Mouse (Mus musculus): Measurements from ENCODE around the gene Arhgap27. TPM values are rescaled to one million over a fixed set of nuclear protein-coding genes. Genes with fewer than 3 reads are reported as not detected.

Gene Arhgap27
- total and polyA plus RNA-seq, 3 experiments, result 14.1 to 22.9 (median 18.5) TPM

GRCm38 (mm10) chr11:103399986-103400385, 36.5 kb upstream of the Arhgap27 start:
- Histone ChIP-seq H3K9ac (ENCODE audit: low read depth, low read length) (no peak overlapping the region), H3K27ac (no peak overlapping the region), H3K27me3 (ENCODE audit: control insufficient read depth, insufficient read depth, low read length) (no peaks in the 10 kb centered on the region), H3K4me1 (ENCODE audit: control insufficient read depth, insufficient read depth, low read length) (no peaks in the 10 kb centered on the region; the same call in 1 of the 2 replicates), H3K36me3 (ENCODE audit: control insufficient read depth, insufficient read depth, low read length) (no peaks in the 10 kb centered on the region), H3K4me3 (no peak overlapping the region), H3K79me2 (replicated peaks; ENCODE audit: control insufficient read depth, insufficient read depth, low read length) (no peaks in the 10 kb centered on the region)
- intact Hi-C loops (cut with DNase I), result loop anchor here (1.0 to 5.0 kb wide), 3 partner anchors 41 to 157 kb away; no protein-coding TSS in a partner anchor
- peak in 1 of 2 experiments; percentile 20 for DNase-seq
- 74% methylated on average over 4 of the region's 4 CpGs for WGBS
- TF ChIP-seq EP300 (IDR thresholded peaks at IDR 0.05; ENCODE audit: insufficient read depth, low read depth, low read length), result no peak
- TF ChIP-seq CTCF (IDR thresholded peaks at IDR 0.05), result no peak
- no peak for TF ChIP-seq POLR2A (IDR thresholded peaks at IDR 0.05; ENCODE audit: insufficient read depth, low read depth, low read length)

- H3K36me3 ChIP-seq (ENCODE audit: control insufficient read depth, insufficient read depth, low read length), result no peaks in the 10 kb centered on the region
- DNase-seq, result peak in 1 of 2 experiments; percentile 34
- no peaks in the 10 kb centered on the region for H3K79me2 ChIP-seq (replicated peaks; ENCODE audit: control insufficient read depth, insufficient read depth, low read length)
- H3K4me3 ChIP-seq, result no peak overlapping the region
- no peaks in the 10 kb centered on the region for H3K27me3 ChIP-seq (ENCODE audit: control insufficient read depth, insufficient read depth, low read length)
- H3K27ac ChIP-seq, result no peak overlapping the region
- H3K4me1 ChIP-seq (ENCODE audit: control insufficient read depth, insufficient read depth, low read length), result no peaks in the 10 kb centered on the region; the same call in 1 of the 2 replicates
- TF ChIP-seq EP300 (IDR thresholded peaks at IDR 0.05; ENCODE audit: insufficient read depth, low read depth, low read length), result 0 out of 2 replicates have a peak, but pooled peaks have one; percentile 20
- no peak for TF ChIP-seq POLR2A (IDR thresholded peaks at IDR 0.05; ENCODE audit: insufficient read depth, low read depth, low read length)
- TF ChIP-seq CTCF (IDR thresholded peaks at IDR 0.05), result peak; percentile 77
- 73% methylated on average over 3 of the region's 3 CpGs for WGBS
- no peak overlapping the region for H3K9ac ChIP-seq (ENCODE audit: low read depth, low read length)
- intact Hi-C loops (cut with DNase I), result loop anchor here (1.0 kb wide), 1 partner anchor 40 kb away; no protein-coding TSS in a partner anchor
Measured at GRCm38 (mm10) chr11:103399050-103399449, 35.6 kb upstream of the Arhgap27 start.

- Histone ChIP-seq H3K4me3 (no peak overlapping the region), H3K27me3 (ENCODE audit: control insufficient read depth, insufficient read depth, low read length) (no peaks in the 10 kb centered on the region), H3K9ac (ENCODE audit: low read depth, low read length) (no peak overlapping the region), H3K27ac (no peak overlapping the region), H3K36me3 (ENCODE audit: control insufficient read depth, insufficient read depth, low read length) (no peaks in the 10 kb centered on the region), H3K4me1 (ENCODE audit: control insufficient read depth, insufficient read depth, low read length) (no peaks in the 10 kb centered on the region), H3K79me2 (replicated peaks; ENCODE audit: control insufficient read depth, insufficient read depth, low read length) (no peaks in the 10 kb centered on the region)
- intact Hi-C loops (cut with DNase I), result no loop called here
- DNase-seq, result no peak
- 97% methylated on average over 4 of the region's 4 CpGs for WGBS
- TF ChIP-seq POLR2A (IDR thresholded peaks at IDR 0.05; ENCODE audit: insufficient read depth, low read depth, low read length) (no peak), CTCF (IDR thresholded peaks at IDR 0.05) (no peak), EP300 (IDR thresholded peaks at IDR 0.05; ENCODE audit: insufficient read depth, low read depth, low read length) (no peak)
Measured at GRCm38 (mm10) chr11:103396682-103397081, 33.2 kb upstream of the Arhgap27 start.

GRCm38 (mm10) chr11:103396236-103396635, 32.7 kb upstream of the Arhgap27 start:
- TF ChIP-seq EP300 (IDR thresholded peaks at IDR 0.05; ENCODE audit: insufficient read depth, low read depth, low read length), result no peak
- no peak for TF ChIP-seq CTCF (IDR thresholded peaks at IDR 0.05)
- no peak for TF ChIP-seq POLR2A (IDR thresholded peaks at IDR 0.05; ENCODE audit: insufficient read depth, low read depth, low read length)
- H3K79me2 ChIP-seq (replicated peaks; ENCODE audit: control insufficient read depth, insufficient read depth, low read length), result no peaks in the 10 kb centered on the region
- DNase-seq, result no peak
- H3K4me3 ChIP-seq, result no peak overlapping the region
- no peak overlapping the region for H3K27ac ChIP-seq
- H3K27me3 ChIP-seq (ENCODE audit: control insufficient read depth, insufficient read depth, low read length), result no peaks in the 10 kb centered on the region
- WGBS, result 96% methylated on average over 4 of the region's 4 CpGs
- H3K36me3 ChIP-seq (ENCODE audit: control insufficient read depth, insufficient read depth, low read length), result no peaks in the 10 kb centered on the region
- no peaks in the 10 kb centered on the region for H3K4me1 ChIP-seq (ENCODE audit: control insufficient read depth, insufficient read depth, low read length)
- H3K9ac ChIP-seq (ENCODE audit: low read depth, low read length), result no peak overlapping the region
- intact Hi-C loops (cut with DNase I), result no loop called here

GRCm38 (mm10) chr11:103394604-103395003, 31.1 kb upstream of the Arhgap27 start:
- H3K79me2 ChIP-seq (replicated peaks; ENCODE audit: control insufficient read depth, insufficient read depth, low read length), result no peaks in the 10 kb centered on the region
- DNase-seq, result no peak
- H3K4me3 ChIP-seq, result no peak overlapping the region
- H3K27me3 ChIP-seq (ENCODE audit: control insufficient read depth, insufficient read depth, low read length), result no peaks in the 10 kb centered on the region
- no peak overlapping the region for H3K9ac ChIP-seq (ENCODE audit: low read depth, low read length)
- WGBS, result 79% methylated on average over 7 of the region's 7 CpGs
- no peaks in the 10 kb centered on the region for H3K36me3 ChIP-seq (ENCODE audit: control insufficient read depth, insufficient read depth, low read length)
- no peak overlapping the region for H3K27ac ChIP-seq
- TF ChIP-seq EP300 (IDR thresholded peaks at IDR 0.05; ENCODE audit: insufficient read depth, low read depth, low read length), result no peak
- TF ChIP-seq POLR2A (IDR thresholded peaks at IDR 0.05; ENCODE audit: insufficient read depth, low read depth, low read length), result no peak
- no peaks in the 10 kb centered on the region for H3K4me1 ChIP-seq (ENCODE audit: control insufficient read depth, insufficient read depth, low read length)
- intact Hi-C loops (cut with DNase I), result no loop called here

- no peak for DNase-seq
- Histone ChIP-seq H3K79me2 (replicated peaks; ENCODE audit: control insufficient read depth, insufficient read depth, low read length) (0 out of 2 replicates have a peak, but pooled peaks cover 2% of the 10 kb centered on the region), H3K27ac (no peak overlapping the region), H3K9ac (ENCODE audit: low read depth, low read length) (no peak overlapping the region), H3K27me3 (ENCODE audit: control insufficient read depth, insufficient read depth, low read length) (no peaks in the 10 kb centered on the region), H3K36me3 (ENCODE audit: control insufficient read depth, insufficient read depth, low read length) (no peaks in the 10 kb centered on the region), H3K4me1 (ENCODE audit: control insufficient read depth, insufficient read depth, low read length) (no peaks in the 10 kb centered on the region), H3K4me3 (no peak overlapping the region)
- intact Hi-C loops (cut with DNase I), result no loop called here
- TF ChIP-seq EP300 (IDR thresholded peaks at IDR 0.05; ENCODE audit: insufficient read depth, low read depth, low read length) (no peak), POLR2A (IDR thresholded peaks at IDR 0.05; ENCODE audit: insufficient read depth, low read depth, low read length) (no peak), CTCF (IDR thresholded peaks at IDR 0.05) (no peak)
- WGBS, result 91% methylated on average over 7 of the region's 7 CpGs
Measured at GRCm38 (mm10) chr11:103394025-103394424, 30.5 kb upstream of the Arhgap27 start.

Data from heart, adult 2 months (tissue).